Mouse (Mus musculus): ENCODE results near the gene Gdpd2. TPM values are rescaled to one million over a fixed set of nuclear protein-coding genes. Genes with fewer than 3 reads are reported as not detected.

The Gdpd2 gene
- total RNA-seq (2022), result not detected

DNA sequence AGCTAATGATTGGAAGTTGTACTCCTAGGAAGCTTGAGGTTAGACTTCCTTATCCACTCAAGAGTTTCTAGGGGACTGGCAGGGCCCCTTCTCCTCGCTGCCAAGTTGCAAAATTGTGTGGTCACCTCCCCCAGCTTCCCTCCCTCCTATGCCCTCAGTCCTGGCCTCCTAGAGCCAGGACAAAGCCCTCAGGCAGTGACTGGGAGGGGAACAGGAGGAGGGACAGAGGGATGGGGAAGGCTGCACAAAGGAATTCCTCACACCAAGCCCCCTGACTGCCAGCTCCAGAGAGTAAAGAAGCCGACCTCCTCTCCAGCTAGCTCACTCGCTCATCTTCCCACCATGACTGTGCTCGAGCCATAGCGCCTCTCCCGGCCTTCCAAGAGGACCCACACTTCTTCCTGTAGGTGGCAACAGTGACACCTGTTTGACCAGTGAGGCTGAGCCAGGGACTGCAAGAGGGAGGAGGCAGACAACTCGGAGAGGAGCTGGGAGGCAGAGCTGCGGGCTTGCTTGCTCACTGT is at the start of gene Gdpd2:
TSS of gene Gdpd2 (plus strand) at position 209 of the 524 bp plus-strand sequence.
- no peak for DNase-seq (ENCODE audit: low spot score in 2 of 2)

- no peak for DNase-seq (ENCODE audit: low spot score in 2 of 2)
These were observed 43.1 kb upstream of the Gdpd2 start for GRCm38 (mm10) chrX:100686527-100686926.

DNA sequence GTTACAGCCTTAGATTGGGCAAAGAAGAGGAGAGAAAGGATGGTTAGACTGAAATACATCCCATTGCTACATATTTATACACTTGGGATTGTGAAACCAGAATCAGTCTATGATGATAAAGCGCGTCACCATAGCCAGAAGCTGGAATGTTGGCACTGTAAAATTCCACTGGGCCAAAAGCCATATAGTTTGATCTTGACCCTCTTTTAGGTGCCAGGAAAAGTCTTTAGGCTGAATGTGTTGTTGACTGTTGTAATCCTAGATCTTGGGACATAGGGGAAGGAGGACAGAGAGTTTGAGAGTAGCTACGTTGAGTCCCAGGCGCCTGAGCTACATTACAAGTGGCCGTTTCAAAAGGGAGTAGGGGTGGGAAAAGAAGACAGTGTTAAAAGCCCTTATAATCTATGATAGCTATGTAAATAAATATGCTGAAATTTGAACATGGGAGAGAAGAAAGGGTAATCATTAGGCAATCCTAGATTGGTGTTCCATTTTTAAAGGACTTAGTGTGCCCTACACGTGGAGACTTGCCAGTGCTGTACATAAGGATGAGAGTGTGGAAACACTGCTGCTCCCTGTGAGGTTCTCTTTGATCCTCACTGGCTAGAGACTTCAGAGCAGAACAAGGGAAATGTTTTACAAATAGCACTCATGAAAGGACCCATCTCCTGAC is 42.2 kb upstream of the Gdpd2 start:
- no peak for DNase-seq (ENCODE audit: low spot score in 2 of 2)

DNA sequence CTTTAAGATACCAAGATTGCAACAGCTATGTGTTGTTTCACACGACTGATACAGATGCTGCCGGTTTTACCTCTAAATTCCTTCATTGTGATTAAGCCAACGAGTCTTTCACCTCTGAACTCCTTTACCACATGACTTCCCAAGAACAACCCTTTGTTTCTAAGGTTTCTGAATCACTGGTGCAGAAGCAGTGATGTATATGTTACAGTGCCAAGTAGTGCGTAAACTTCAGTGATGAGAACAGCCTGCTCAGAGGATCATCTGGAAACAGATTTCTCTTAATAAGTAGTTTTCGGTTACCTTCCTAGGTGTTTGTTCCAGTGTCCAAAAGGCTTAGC is 41.7 kb upstream of the Gdpd2 start:
- DNase-seq (ENCODE audit: low spot score in 2 of 2), result no peak

GRCm38 (mm10) chrX:100696776-100697175 is 32.9 kb upstream of the Gdpd2 start:
- DNase-seq (ENCODE audit: low spot score in 2 of 2), result no peak

GRCm38 (mm10) chrX:100708032-100708431 is 21.6 kb upstream of the Gdpd2 start:
- DNase-seq (ENCODE audit: low spot score in 2 of 2), result no peak

DNA sequence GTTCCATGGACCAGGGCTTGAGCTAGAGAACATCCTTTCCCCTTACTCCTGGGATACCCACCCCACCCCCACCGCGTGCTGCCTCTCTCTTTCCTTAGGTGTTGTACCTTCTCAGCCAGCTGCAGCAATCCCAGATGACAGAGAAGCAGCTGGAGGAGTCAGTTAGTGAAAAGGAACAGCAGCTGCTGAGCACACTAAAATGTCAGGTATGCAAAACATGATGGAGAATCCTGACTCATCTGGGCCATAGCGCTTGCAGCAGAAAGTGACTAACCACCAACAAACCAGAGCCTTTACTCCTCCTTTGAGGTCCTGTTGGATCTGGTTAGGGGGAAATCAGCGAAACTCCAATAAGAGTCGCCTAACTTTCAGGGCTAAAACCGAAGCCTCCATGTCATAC is 13.5 kb upstream of the Gdpd2 start:
- no peak for DNase-seq (ENCODE audit: low spot score in 2 of 2)

- DNase-seq (ENCODE audit: low spot score in 2 of 2), result peak in 1 of 2 experiments; percentile 22
These were observed 726 bp upstream of the Gdpd2 start for GRCm38 (mm10) chrX:100728947-100729346.

- DNase-seq (ENCODE audit: low spot score in 2 of 2), result no peak
These were observed 593 bp downstream of the Gdpd2 start for GRCm38 (mm10) chrX:100730266-100730665.

GRCm38 (mm10) chrX:100734359-100734758 is 4.7 kb downstream of the Gdpd2 start:
- no peak for DNase-seq (ENCODE audit: low spot score in 2 of 2)

DNA sequence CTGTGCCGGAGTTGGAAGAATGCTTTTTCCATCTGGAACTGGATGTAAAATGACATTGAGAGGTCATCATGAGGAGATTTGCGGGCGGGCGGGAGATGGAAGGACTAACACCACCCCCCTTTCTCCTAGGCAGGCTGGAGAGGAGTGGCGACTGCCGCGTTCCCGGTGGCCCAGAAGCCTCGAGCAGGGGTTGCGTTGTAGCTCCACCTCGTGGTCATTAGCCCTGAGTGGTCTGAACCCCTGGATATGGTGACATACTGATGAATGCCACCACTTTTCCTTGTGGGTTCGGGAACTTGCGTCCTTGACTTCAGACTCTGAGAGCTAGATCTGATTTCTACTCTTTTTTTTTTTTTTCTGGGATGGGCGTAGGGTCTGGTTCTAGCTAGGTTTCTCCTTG is 9.2 kb downstream of the Gdpd2 start:
- peak; percentile 15 to 34 for DNase-seq (ENCODE audit: low spot score in 2 of 2)

- DNase-seq (ENCODE audit: low spot score in 2 of 2), result no peak
These were observed 9.8 kb downstream of the Gdpd2 start for GRCm38 (mm10) chrX:100739443-100739842.

DNA sequence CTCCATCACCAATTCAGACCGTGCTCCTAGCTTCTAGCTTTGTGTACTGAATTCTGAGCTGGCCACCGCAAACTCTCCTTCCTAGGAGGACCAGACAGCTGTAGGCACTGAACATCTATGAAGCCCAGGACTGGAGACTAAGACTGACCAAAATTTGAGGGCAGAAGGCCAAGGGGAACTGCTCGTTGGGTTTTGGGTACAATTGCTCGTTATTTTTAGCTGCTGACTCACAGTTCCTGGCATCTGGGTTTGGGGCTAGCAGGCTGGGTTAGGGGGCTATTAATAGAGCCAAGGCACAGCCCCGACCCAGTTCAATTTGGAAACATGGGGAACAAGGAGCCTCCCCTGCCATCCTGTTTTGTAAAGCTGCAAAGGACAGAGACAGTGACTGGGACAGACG is 11.1 kb downstream of the Gdpd2 start:
- peak; percentile 3 to 9 for DNase-seq (ENCODE audit: low spot score in 2 of 2)

GRCm38 (mm10) chrX:100741940-100742339 is 12.3 kb downstream of the Gdpd2 start:
- peak; percentile 14 to 56 for DNase-seq (ENCODE audit: low spot score in 2 of 2)

DNA sequence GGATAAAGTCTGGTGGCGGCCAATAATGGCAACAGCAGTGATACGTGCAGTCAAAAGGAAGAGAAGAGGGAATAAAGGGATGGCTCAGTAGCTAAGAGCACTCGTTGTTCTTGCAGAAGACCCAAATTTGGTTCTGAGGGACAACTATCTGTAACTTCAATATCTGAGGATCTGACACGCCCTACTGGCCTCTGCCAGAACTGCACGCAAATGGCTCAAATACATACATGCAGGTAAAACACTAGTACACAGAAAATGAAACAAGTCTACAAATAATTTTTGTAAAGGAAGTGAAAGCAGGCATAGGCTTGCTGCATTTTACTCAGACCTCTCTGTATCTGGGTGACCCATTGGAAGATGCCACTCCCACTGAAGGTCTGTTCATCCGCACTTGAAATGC is 36.2 kb downstream of the Gdpd2 start:
- no peak for DNase-seq (ENCODE audit: low spot score in 2 of 2)

DNA sequence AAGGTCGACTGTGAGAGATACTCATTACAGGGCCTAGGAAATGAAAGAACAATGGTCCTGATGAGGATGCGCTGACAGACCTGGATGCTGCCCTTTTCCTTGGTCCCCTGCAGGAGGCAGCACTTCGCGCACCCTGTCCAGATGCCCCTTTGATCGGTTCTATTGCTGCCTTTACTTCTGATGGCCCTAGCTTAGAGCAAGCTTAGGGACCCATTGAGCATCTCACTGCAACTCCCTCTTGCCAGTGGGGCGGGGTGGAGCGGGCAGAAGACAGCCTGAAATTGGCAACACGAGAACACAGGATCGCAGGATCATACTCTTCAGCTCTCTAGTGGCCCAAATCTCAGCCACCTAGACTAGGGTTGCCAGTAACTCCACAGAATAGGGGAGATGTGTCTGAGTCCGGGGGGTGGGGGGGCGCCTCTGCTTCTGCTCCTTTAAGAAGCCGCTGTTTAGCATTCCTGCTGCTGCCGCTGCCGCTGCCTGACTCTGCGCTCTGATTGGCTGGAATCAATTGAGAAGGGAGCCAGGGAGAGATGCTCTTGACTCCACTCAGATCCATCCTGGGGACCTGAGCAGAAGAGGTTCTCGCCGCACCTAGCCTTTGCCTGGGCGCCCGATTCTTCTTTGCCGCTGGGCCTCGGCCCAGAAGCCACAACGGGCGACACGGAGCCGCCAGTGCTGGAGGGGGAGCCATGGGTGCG is 37.7 kb downstream of the Gdpd2 start, which contains the start of gene Dlg3:
TSS of gene Dlg3 (plus strand) at position 542 of the 704 bp plus-strand sequence.
- DNase-seq (ENCODE audit: low spot score in 2 of 2), result no peak

- DNase-seq (ENCODE audit: low spot score in 2 of 2), result no peak
These were observed 38.4 kb downstream of the Gdpd2 start for GRCm38 (mm10) chrX:100767885-100768626.

DNA sequence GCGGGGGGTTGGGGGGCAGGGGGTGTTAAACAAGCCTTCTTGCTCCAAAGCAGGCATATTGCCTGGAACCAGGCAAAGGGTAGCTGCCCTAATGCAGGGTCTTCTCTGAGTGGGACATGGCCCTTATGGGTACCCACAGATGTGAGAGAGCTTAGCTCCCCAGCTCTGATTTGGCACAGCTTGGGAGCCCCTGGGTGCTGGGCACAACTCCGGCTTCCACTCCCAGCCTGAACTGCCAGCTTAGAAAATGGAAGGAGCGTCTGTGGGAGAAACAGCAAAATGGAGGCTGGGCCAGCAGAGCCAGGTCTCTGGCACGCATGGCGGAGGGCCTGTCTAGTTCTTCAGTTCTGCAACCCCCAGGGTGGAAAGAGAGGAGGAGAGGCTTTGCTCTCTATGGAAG is 39.6 kb downstream of the Gdpd2 start:
- DNase-seq (ENCODE audit: low spot score in 2 of 2), result no peak

DNA sequence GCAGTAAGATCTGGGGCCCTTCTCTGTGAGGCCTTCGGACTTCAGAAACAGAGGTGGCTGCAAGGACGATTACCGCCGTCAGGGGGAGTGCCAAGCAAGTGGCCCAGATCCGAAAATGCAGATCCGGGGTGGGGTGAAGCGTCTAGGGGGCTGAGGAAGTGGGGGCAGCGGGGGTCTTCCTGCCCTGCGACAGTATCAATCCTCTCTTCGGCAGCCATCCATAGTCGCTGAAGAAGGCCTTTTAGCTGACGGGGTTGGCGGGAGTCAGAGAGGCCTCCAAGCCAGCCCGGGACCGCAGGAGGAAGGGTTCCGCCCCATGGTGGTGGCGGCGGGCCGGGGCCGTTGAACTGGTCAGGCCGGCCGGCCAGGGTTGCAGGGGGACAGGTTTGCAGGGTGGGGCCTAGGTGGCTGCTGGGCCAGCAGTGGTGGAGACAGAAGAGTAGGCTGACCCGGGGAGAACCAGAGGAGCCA is 44.7 kb downstream of the Gdpd2 start:
- peak; percentile 25 to 28 for DNase-seq (ENCODE audit: low spot score in 2 of 2)

DNA sequence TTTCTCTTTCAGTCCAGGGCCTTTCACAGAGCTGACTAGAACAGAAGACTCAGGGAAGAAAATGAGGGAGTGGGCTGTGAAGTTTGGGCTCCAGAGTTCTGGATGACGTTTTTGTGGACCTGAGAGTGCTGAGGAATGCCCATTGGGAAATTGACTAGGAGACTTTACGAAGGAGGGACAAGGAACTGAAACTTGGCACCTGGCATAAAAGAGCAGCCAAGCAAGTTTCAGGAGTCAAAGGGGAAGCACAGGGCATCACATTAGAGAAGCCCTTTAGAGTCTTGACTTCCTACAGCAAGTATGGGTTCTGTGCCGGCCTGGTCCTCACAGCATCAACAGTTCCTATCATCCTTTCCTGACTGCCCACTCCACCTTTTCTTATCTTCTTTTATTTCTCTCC is 45.7 kb downstream of the Gdpd2 start:
- DNase-seq (ENCODE audit: low spot score in 2 of 2), result no peak

DNA sequence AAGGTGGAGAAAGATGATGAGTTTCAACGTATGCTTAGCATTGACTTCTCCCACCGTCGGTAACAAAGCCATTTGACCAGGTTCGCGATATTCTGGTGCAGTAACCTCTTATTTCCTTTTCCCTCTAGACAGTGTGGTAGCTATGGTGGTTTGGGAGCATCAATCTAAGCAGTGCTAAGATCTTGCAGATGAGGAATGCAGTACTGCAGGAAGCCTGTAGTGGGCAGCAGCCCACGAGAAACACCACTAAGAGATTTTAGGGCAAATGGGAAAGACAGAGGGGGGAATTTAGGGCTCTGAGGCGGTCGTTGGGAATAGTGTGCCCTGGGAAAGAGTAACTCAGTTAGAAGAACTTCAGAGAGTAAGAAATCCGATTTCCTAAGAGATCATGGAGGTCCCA is 46.8 kb downstream of the Gdpd2 start:
- DNase-seq (ENCODE audit: low spot score in 2 of 2), result peak; percentile 17 to 26
